Comparison of ENCODE assay signal across 16 mouse cellular contexts in the genomic region with DNA sequence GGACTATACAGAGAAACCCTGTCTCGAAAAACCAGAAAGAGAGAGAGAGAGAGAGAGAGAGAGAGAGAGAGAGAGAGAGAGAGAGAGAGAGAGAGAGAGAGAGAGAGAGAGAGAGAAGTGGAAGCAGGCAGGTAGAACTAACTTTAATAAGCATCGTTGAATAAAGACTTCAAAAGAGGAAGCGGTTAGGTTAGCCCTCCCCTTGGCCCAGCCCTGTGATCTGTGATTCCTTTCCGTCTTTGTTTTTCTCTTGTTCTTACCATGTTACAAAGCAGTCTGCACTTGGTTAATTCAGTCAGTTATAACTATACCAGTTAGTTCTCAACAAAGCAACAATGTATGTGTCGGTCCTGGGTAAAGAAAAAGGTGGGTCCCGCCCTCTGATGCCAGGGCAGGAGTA.
DNase-seq lines count a peak whose midpoint lies in the region; ATAC-seq lines count a peak whose summit lies in the region.
"Had no signal": no experiment of that assay in that cellular context is flagged by ENCODE, and none has a peak within 500 bp of the region (broad histone marks: within the 10 kb centered on the region; RNA-seq: fewer than 3 reads in every experiment).

No protein-coding gene starts in this region.

- intact Hi-C loops in heart, postnatal 36 days (cut with DNase I), result no loop called here

- peak; percentile 82 for ATAC-seq in common myeloid progenitor, adult 5-6 weeks (replicated peaks; ENCODE audit: low read depth, poor library complexity, severe bottlenecking)
- ATAC-seq: forebrain, embryonic 13.5 days; intestine, embryonic 15.5 days; midbrain, embryonic 13.5 days had no signal

- DNase-seq in A20 (ENCODE audit: low read depth, low spot score), result peak; percentile 68
- DNase-seq in CD4-positive, CD25-positive, alpha-beta regulatory T cell, adult 2 months (ENCODE audit: low read depth, low spot score), result peak; percentile 75
- DNase-seq in naive thymus-derived CD4-positive, alpha-beta T cell, adult 2 months (ENCODE audit: low read depth), result peak; percentile 81
- no peak for DNase-seq in right cerebral cortex, postnatal 4 days
- no peak for DNase-seq in ovary, postnatal 36 days (ENCODE audit: low spot score)
- DNase-seq in heart, postnatal 36 days, result no peak
- DNase-seq: cerebellum, postnatal 10 days; embryo, embryonic 11 days; gastrocnemius, adult 2 months; heart, adult 18-20 months; layer of hippocampus, postnatal 36 days; lung, postnatal 4 days had no signal

Comparison
In these comparisons a context has a peak if more than half of its experiments do, and no peak if none do; other contexts are left out.
1. DNase-seq: peak in A20 (single experiment), CD4-positive, CD25-positive, alpha-beta regulatory T cell, adult 2 months (single experiment) and naive thymus-derived CD4-positive, alpha-beta T cell, adult 2 months (single experiment); none in right cerebral cortex, postnatal 4 days (single experiment), ovary, postnatal 36 days (single experiment) and heart, postnatal 36 days (0 of 2).